Mouse (Mus musculus): ENCODE results near the gene Gdf10.

GRCm38 (mm10) chr14:33953761-33954160 lies 30.4 kb downstream of the Gdf10 start, which contains the start of gene Rbp3:
- TF ChIP-seq POLR2A (IDR thresholded peaks at IDR 0.05; ENCODE audit: borderline replicate concordance, extremely low read depth, insufficient read depth, insufficient read length, poor library complexity, severe bottlenecking): no peak
- TF ChIP-seq CTCF (IDR thresholded peaks at IDR 0.05; ENCODE audit: borderline replicate concordance, extremely low read depth, insufficient read depth, insufficient read length): no peak
